Mouse (Mus musculus): ENCODE results near the gene Tekt1. TPM values are rescaled to one million over a fixed set of nuclear protein-coding genes. Genes with fewer than 3 reads are reported as not detected.

Gene Tekt1
- total RNA-seq (2021), result under 1 TPM; 0.78 TPM
- long read RNA-seq, experiment 1, result 0 reads
- long read RNA-seq, experiment 2, result 0 reads

DNA sequence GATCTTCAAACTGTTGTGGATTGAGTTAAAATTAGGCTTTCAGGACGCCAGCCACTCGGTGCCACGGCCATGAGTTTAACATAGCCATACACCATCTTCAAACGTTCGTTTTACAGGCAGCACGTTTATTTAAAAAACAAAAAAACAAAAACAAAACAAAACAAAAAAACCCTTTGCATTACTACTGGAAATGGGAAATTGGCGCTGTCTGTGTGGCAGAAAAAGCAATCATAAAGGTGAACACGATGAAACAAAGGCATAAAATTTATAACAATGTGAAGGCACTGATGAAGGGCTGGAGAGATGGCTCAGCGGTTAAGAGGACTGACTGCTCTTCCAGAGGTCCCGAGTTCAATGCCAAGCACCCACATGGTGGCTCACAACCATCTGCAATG is at the start of gene Tekt1:
Gene Tekt1, minus strand, starts transcription at position 96 of the 395 bp plus-strand sequence.
- intact Hi-C loops (cut with DNase I; ENCODE audit: low total_unique reads), result no loop called here

DNA sequence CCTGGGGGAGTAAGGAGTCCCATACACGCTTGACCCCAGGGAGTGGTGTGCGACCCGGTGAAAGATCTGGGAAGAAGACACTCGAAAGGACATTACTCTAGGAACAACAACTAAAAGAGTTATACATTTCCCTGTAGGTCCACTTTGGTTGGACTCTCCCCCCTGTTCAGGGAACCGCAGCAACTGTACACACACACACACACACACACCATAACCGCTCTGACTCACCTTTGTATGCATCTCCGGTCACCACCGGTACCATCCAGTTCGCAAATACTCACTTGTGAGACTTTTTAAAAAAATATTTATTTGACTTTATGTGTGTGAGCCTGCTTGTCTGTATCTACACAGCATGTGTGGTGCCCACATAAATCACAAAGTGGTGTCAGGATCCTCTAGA is 49.7 kb upstream of the Tekt1 start:
- intact Hi-C loops (cut with DNase I; ENCODE audit: low total_unique reads), result loop anchor here (5.0 kb wide), 1 partner anchor 55 kb away; no protein-coding TSS in a partner anchor
- DNase-seq, result no peak

More for the DNA sequence above, at the start of gene Tekt1:
- DNase-seq, result no peak

DNA sequence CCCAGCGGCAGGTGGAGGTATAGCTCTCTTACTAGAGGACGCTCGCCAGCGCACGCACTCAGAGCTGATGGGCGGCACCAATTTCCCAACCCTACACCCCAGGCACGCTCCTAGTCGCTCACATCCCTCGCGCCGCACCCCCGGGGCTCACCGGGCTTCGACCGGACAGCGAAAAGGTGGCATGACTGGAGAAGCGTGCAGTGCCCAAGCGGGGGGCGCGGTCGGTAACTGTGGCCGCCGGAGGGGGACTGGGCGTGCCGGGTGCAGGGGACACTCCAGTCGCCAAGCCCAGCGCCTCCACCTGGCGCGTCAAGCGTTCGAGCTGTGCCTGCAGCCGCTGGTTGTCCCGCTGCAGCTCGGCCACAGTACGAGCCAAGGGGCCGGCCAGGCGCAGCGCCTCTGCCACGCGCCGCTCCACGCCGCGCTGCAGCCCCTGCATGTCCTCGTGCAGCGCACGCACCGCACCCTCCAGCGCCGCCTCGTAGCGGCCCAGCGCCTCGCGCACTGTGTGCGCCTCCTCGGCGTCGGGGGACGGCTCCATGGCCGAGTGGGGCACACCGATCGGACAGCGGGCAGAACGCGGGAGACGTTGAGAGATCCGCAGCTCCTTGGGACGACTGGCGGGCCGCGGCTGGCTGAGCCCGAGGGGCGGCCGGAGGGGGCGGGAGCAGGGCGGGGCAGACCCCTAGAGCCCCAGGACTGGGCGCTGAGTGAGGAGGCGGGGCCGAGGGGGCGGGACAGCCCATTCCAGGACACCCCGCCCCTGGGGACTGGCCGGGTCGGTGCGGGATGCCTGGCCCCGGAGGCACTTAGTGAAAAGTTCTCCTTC is 49.1 kb upstream of the Tekt1 start, which contains the start of gene Smtnl2:
Gene Smtnl2, minus strand, starts transcription at position 621 of the 829 bp plus-strand sequence.
- intact Hi-C loops (cut with DNase I; ENCODE audit: low total_unique reads), result loop anchor here (5.0 kb wide), 1 partner anchor 54 kb away; no protein-coding TSS in a partner anchor
- peak; percentile 95 for DNase-seq

DNA sequence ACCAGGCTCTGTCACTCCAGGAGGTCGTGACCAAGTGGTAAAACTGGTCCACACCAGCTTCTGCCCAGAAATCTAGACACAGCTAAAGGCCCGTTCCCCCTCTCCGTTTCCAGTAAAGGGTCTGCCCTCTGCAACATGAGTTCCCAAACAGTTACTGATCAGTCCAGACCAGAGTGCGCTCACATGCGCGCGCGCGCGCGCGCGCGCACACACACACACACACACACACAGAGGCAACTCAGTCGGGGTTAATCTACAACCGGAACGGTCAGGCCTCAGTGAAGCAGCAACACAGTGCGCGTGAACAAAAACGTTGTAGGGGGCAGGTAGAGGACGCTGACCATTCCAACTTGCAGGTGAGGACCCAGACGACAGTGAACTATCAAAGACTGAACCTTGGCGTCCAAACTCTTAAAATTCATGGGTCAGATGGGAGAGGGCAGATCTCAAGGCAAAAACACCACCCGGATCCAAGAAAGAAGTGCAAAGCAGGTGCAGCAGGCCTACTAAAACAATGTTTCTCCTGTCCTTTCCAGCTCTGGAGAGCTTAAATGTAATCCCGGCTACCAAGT is 48.4 kb upstream of the Tekt1 start:
- DNase-seq, result no peak
- intact Hi-C loops (cut with DNase I; ENCODE audit: low total_unique reads), result loop anchor here (5.0 kb wide), 1 partner anchor 53 kb away; no protein-coding TSS in a partner anchor

DNA sequence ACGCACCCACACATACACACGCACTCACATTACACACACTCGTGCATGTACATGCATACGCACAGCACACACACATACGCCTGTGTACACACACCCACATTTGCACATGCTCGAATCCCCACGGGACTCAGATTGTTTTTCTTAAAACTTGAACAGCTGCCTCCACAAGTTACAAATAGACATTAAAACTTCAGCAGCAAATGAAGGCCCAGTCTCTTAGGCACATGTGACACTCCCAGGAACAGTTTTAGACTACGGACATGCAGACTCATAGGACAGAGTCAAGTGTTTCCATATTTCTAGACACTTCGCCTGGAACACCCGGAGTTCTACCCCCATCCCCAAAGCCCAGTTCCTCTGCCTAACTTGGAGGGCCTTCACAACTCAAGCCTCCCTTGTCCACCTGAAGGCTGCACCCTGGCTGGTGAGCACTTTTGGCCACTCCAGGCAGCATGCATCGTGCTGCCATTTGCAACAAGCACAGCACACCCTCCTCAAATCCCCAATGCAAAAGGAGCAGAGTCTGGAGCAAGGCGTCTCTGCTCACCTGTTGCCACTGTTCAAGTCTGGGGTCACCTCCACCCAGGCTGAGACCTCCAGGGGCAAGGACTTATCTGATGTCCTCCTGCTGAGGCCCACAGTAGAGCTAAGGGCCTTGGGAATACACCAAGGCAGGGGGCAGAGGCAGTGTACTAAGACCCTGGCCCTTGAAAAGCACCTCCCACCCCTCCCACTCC is 47.6 kb upstream of the Tekt1 start:
- intact Hi-C loops (cut with DNase I; ENCODE audit: low total_unique reads), result loop anchor here (5.0 kb wide), 1 partner anchor 53 kb away; no protein-coding TSS in a partner anchor
- DNase-seq, result no peak

DNA sequence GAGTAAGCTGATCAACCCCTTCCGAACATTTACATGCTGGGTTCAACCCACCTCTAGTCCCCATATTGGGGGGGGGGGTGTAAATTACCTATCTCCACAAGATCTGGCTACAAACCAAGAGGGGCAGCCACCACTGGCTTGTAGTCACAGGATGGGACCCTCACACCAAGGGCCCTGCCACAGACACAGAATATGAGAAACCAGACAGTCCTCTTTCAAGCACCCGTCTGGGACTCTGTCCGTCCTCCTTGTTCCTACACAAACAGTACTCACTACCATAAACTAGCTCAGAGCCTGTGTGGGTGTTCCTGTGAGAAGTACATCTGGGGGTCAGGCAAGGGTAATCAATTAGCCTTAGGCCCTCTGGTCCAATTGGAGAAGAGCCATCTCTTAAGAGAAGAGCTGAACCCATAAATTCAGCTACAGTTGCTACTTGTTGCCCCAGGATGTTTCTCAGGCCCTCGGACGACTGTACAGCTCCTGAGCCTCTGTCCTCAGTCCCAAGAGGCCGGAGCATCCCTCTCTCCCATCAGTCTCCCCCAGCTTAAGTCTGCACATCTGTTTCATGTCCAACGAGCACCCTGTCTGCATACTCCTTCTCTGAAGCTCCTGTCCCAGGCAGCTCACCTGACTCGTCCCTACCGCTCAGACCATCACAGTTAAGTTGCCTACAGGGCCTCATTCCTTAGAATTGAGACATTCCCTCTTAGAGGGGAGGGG is 46.4 kb upstream of the Tekt1 start:
- no peak for DNase-seq

DNA sequence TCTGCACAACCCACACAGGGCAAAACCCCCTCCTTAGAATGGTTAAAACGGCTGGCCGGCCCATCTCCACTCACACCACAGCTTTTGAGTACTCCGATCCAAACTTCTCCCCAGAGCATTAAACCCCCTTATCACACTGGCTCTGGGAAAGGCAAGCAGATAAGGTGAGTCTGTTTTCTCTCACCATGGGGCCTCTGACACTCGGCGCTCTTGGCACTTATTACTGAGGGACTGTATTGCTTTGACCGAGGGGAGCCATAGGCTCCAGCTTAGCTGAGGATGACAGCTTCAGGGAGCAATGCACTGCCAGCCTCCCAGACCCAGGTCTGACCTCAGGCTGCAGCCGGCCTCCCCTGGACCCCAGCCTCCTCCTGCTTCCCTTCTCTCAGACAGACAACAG is 45.3 kb upstream of the Tekt1 start:
- no peak for DNase-seq
- intact Hi-C loops (cut with DNase I; ENCODE audit: low total_unique reads), result no loop called here

More for the DNA sequence above, 46.4 kb upstream of the Tekt1 start:
- intact Hi-C loops (cut with DNase I; ENCODE audit: low total_unique reads), result no loop called here

DNA sequence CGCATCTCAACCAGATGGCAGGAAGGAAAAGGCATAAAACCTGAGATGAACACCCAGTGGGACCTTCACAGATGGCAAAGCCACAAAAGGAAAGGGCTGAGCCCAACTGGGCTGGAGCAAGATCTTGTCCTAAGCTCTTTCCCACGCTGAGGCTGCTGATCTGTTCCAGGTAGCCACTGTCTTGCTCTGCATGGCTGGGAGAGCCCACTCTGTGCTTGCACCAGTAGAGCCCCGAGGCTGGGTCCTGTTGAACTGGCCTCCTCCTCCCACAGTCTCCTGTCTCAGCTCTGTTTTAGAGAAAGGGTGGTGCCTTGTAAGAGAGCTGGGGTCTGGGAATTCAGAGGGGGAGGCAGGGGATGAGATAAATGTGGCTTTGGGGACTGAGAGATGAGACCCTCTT is 44.8 kb upstream of the Tekt1 start:
- intact Hi-C loops (cut with DNase I; ENCODE audit: low total_unique reads), result no loop called here
- DNase-seq, result no peak

DNA sequence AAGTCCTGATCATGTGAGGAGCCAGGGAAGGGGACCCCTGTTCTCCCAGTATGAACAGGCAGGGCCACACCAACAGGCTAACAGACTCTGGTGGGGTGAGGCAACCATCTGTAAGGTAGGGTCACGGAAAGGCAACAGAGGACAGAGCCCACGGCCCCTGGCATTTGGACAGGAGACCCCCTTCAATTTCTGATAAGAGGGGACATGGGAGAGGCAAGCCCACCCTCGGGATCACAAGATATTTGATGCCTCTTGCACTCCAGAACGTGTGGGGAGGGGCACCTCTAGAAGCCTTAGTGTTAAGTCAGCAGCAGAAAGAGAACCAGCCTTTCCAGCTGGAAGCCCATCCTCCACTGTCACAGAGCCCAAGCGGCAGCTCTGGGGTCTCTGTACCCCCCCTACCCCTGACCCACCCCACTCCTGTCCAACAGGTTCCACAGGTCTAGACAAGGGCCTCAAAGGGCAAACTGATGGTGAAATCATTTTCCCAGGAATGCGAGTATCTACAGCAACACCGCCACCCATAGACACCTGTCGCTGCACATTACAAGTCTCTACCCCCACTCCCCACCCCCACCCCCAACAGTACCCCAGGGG is 43.9 kb upstream of the Tekt1 start:
- intact Hi-C loops (cut with DNase I; ENCODE audit: low total_unique reads), result no loop called here
- DNase-seq, result no peak

DNA sequence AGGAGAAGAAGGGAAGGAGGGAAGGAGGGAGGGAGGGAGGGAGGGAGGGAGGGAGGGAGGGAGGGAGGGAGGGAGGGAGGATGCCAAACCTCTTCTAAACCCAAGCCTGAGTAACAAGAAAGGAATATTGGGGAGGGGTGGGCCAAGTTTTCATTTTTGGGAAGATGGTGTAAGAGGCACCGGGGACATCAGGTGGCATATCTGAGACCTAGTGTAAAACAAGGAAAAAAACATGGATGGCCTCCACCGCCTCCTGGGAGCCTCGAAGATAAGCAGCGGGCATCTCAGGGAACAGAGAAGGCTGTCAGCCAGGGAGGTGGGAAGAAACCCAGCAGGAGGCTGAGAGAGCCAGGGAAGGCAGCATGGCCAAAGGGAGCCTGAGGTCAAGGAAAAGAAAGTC is 43.3 kb upstream of the Tekt1 start:
- intact Hi-C loops (cut with DNase I; ENCODE audit: low total_unique reads), result no loop called here
- DNase-seq, result no peak

DNA sequence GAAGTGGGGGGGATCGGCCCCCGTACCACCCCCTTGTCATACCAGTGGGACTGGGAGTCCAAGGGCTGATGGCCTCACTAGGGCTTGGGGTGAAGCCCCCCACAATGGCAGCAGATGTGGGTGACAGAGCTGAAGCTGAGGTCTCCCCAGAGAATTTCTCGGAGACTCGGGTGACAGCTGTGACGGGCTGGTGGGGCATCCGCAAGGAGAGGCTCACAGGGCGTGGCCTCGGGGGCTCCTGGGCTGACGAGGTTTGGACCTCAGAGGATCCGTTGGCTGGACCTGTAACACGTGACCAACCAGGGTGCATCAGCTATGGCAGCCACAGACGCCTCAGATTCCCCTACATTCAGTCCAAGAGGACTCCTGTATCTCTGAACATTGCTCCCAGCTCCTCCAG is 40.7 kb upstream of the Tekt1 start:
- DNase-seq, result no peak
- intact Hi-C loops (cut with DNase I; ENCODE audit: low total_unique reads), result no loop called here

DNA sequence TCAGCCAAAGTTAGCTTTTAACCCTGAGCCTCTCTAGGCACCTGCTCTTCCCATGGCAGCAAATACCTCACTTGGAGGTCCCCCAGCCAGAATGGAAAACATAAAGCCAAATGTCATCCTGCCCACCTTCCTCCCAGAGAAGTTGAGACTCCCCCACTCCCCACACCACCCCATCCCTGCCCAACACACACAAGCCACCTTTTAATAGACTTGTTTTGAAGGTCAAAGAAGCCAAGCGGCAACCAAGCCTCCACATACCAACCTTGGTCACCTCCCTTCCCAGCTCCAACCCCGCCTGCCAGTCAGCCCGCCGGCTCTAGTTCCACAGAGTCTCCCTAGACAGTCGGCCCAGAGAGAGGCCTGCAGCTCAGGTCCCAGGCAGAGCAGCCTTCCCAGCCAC is 39.8 kb upstream of the Tekt1 start:
- intact Hi-C loops (cut with DNase I; ENCODE audit: low total_unique reads), result no loop called here
- no peak for DNase-seq

DNA sequence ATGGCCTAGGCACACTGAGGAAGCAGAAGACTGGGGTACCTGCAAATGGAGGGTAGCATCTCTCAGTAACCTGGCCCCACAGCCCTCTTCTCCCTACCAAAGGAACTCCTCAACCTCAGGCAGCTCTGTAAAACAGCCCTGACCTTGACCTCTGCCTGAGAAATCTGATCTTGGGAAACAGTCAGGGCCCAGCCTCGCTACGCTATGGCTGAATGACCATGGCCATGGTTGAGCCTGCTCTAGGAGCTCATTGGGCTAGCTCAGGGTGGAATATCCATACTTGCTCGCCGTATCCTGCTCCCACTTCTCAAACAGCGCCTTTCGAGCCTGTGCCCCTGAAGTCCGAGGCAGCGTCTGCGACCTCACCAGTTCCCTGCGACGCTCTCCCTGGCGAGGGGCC is 38.8 kb upstream of the Tekt1 start:
- intact Hi-C loops (cut with DNase I; ENCODE audit: low total_unique reads), result no loop called here
- DNase-seq, result no peak

DNA sequence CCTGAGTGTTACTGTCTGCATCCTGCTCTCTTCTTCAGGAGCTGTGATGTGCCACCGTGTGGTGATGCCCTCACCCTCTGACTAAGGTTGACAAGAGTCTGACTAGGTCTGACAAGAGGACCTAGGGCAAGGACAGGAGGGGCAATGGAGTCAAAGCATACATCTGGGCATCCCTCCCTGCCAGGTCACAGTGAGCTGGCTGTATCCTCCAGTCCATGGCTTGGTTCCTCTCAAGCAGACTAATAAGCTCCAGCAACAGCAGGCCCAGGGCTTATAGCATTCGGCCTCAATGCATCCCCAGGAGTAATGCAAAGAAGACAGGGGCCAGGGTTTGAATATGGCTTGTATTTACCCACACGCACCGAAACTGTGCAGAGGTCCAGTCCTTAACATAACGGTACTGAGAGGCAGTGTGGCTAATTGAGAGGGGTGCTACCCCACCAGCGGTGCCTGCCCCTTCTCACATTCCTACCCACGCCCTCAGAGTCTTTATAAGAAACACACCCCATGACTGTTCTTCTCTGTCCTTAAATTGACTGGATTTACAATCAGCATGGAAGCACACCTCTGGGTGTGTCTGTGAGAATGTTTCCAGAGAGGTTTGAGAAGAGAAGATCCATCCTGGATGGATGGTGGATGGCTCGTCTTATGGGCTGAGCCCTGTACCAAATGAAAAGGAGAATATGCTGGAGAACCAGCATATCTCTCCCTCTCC is 35.7 kb upstream of the Tekt1 start:
- no peak for DNase-seq
- intact Hi-C loops (cut with DNase I; ENCODE audit: low total_unique reads), result no loop called here

DNA sequence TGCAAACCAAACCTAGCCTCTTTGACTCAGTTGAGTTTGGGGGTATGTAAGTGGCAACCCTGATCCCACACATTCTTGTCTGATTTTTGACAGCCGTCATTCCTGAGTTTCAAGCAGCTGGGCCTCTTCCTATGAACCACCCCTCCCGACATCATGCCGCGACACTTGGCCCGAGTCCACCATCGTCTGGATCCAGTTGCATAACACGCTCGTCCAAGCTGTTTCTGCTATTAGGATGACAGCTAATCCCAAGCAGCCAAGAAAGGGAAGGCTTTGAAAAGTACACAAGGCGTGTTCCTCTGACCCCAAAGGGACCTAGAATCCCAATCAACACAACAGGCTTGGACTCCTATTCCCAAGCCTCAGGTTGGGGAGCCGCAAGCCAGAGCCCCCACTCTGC is 34.8 kb upstream of the Tekt1 start:
- peak; percentile 86 for DNase-seq
- intact Hi-C loops (cut with DNase I; ENCODE audit: low total_unique reads), result no loop called here

DNA sequence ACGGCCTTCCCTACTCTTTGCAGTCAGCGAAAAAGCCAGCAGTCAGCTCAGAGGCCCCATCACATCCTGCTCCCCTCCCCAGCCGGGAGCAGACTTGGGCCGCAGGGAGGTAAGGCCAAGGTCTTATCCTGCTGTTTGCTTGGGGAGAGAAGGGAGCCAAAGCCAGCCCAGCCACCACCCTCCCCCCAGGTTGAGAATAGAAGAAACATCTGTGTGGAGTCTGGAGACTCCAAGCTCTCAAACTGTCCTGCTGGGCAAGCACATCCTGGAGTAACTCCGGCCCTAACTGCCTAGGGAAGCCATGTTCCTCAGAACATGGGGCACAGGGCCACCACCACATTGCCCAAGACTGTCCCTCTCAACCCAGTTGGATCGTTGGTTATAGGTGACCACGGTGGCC is 34.4 kb upstream of the Tekt1 start:
- DNase-seq, result peak; percentile 57
- intact Hi-C loops (cut with DNase I; ENCODE audit: low total_unique reads), result no loop called here

DNA sequence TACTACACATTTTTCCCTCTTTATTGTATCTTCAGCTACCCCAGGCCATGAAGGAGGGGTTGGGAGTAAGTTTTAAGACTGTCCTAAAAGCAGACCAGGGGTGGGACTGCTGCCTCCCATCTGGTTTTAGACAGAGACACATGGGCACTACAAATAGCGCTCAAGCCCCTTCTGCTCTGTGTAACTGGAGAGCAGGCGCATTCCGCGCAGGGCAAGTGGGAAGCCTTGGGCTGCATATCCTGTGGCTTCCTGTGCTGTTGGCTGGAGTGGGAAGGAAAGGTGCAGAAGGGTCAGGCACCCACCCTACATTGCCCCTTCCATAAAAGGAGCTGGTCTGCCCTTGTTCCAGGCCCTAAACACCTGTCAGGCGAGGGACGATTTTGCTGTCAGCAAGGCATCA is 33.4 kb upstream of the Tekt1 start:
- intact Hi-C loops (cut with DNase I; ENCODE audit: low total_unique reads), result no loop called here
- no peak for DNase-seq

DNA sequence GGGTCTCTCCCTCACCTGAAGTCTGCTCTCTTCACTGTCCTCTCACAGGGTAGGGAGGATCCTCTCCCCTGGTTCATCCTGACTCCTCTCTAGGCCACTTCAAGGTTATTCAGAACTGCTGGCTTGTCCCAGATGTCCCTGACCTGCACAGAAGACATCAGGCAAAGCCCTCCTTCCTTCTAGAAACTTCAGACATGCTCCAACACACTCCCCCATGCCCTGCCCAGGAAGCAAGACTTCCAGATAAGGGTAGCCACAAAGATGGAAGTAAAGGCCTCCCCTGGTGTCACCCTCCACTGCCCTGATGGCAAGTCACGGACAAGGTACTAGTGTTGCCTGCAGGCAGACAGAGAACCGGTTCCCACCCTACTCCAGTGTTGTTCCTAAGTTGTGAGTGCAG is 32.5 kb upstream of the Tekt1 start:
- intact Hi-C loops (cut with DNase I; ENCODE audit: low total_unique reads), result no loop called here
- DNase-seq, result no peak

DNA sequence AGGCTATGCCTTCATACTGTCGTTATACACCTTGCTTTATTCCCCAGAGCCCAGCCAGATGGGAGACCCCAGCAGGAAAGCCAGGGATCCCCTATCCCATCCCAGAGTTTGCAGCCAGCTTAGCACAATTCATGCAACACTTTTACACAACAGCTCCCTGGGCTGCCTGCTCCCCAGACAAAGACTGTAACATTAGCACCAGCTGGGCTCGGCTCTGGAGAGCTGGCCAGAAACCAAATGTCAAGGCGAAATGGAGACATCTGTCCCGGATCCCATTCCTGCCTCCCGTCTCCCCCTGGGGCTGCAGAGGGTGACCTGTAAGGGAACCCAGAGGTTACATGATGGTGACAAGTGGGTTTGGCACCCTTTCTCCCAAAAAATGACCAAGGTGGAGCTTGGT is 31.4 kb upstream of the Tekt1 start:
- intact Hi-C loops (cut with DNase I; ENCODE audit: low total_unique reads), result no loop called here
- DNase-seq, result peak; percentile 67
